Mouse (Mus musculus) lung, postnatal 0 days (tissue): Measurements from ENCODE around the gene Nav3.

Experiments
- CTCF ChIP-seq: IDR thresholded peaks from 2 replicates; pipeline ENCODE4 v1.5.1; 2016; ENCODE audit warnings: antibody characterized with exemption, mild to moderate bottlenecking
- EP300 ChIP-seq: IDR thresholded peaks from 2 replicates; pipeline ENCODE4 v1.6.1; 2016; ENCODE audit warnings: antibody characterized with exemption, mild to moderate bottlenecking, control low read depth

GRCm38 (mm10) chr10:110233307-110233930 lies 222.6 kb downstream of the Nav3 start:
- TF ChIP-seq CTCF (no peak), EP300 (no peak)
